8 mouse cellular contexts compared by ENCODE assay signal in genomic region chr17:56005415-56006061, GRCm38 (mm10). TPM values are rescaled to one million over a fixed set of nuclear protein-coding genes. Genes with fewer than 3 reads are reported as not detected.
DNase-seq lines count a peak whose midpoint lies in the region; ATAC-seq and TF ChIP-seq lines count a peak whose summit lies in the region.

Gene Stap2 (minus strand): TSS chr17:56005584.
Gene Mpnd (plus strand): TSS chr17:56005711.

- H3K4me1 ChIP-seq in hindbrain, embryonic 10.5 days (replicated peaks) = peaks cover 33% of the 10 kb centered on the region
- peaks cover 22% of the 10 kb centered on the region for H3K4me1 ChIP-seq in limb, embryonic 15.5 days
- peaks cover 4% of the 10 kb centered on the region; the same call in 1 of the 2 replicates for H3K4me1 ChIP-seq in stomach, postnatal 0 days (replicated peaks; ENCODE audit: control insufficient read depth, insufficient read depth)

- peak within 1 kb of the TSS; percentile 18; the same call in 1 of the 2 replicates for H3K4me3 ChIP-seq in hindbrain, embryonic 10.5 days
- H3K4me3 ChIP-seq in limb, embryonic 15.5 days = peak within 1 kb of the TSS; percentile 29
- H3K4me3 ChIP-seq in stomach, postnatal 0 days (ENCODE audit: low read depth, low read length) = peak within 1 kb of the TSS; percentile 26

- H3K4me2 ChIP-seq in limb, embryonic 15.5 days = peak within 1 kb of the TSS; percentile 32
- H3K4me2 ChIP-seq in stomach, postnatal 0 days (replicated peaks; ENCODE audit: low read depth) = peak within 1 kb of the TSS; percentile 51

- WGBS in hindbrain, embryonic 10.5 days = 52% methylated on average over 13 of the region's 13 CpGs
- WGBS in limb, embryonic 15.5 days = 30% methylated on average over 9 of the region's 13 CpGs
- 25% methylated on average over 13 of the region's 13 CpGs for WGBS in stomach, postnatal 0 days

- H3K36me3 ChIP-seq in hindbrain, embryonic 10.5 days = 0 out of 2 replicates have a peak, but pooled peaks cover 3% of the 10 kb centered on the region
- H3K36me3 ChIP-seq in limb, embryonic 15.5 days = no peaks in the 10 kb centered on the region
- H3K36me3 ChIP-seq in stomach, postnatal 0 days (ENCODE audit: control insufficient read depth, insufficient read depth, low read length) = no peaks in the 10 kb centered on the region

- H3K27ac ChIP-seq in hindbrain, embryonic 10.5 days = no peak within 1 kb of the TSS
- no peak within 1 kb of the TSS for H3K27ac ChIP-seq in limb, embryonic 15.5 days
- peak within 1 kb of the TSS; percentile 53; the same call in 1 of the 2 replicates for H3K27ac ChIP-seq in stomach, postnatal 0 days (replicated peaks)

- peaks cover 32% of the 10 kb centered on the region for H3K27me3 ChIP-seq in hindbrain, embryonic 10.5 days (ENCODE audit: insufficient read depth, poor library complexity, severe bottlenecking)
- H3K27me3 ChIP-seq in limb, embryonic 15.5 days = peaks cover 3% of the 10 kb centered on the region
- 0 out of 2 replicates have a peak, but pooled peaks cover 2% of the 10 kb centered on the region for H3K27me3 ChIP-seq in stomach, postnatal 0 days (ENCODE audit: control insufficient read depth, insufficient read depth, low read length)

- no peaks in the 10 kb centered on the region for H3K9me3 ChIP-seq in hindbrain, embryonic 10.5 days
- H3K9me3 ChIP-seq in limb, embryonic 15.5 days = no peaks in the 10 kb centered on the region
- H3K9me3 ChIP-seq in stomach, postnatal 0 days (ENCODE audit: control insufficient read depth, low read length) = no peaks in the 10 kb centered on the region

- no peak for TF ChIP-seq CTCF in stomach, postnatal 0 days (IDR thresholded peaks at IDR 0.05; ENCODE audit: low read depth)

- no peak for TF ChIP-seq EP300 in stomach, postnatal 0 days (optimal IDR thresholded peaks at IDR 0.05)

- peak; percentile 40 to 68 for DNase-seq in adrenal gland, adult (ENCODE audit: inconsistent age in 2 of 2, low spot score in 1 of 2)
- DNase-seq in adrenal gland, postnatal 4 days (ENCODE audit: low spot score in 2 of 2) = no peak
- DNase-seq in 3T3-L1 (ENCODE audit: low read depth, low spot score) = peak; percentile 83
- DNase-seq in cerebellum, postnatal 36 days = peak; percentile 56 to 65
- DNase-seq in hindbrain, embryonic 10.5 days (ENCODE audit: low spot score) = no peak
- peak; percentile 72 for DNase-seq in stomach, postnatal 0 days (ENCODE audit: low spot score)
- no peak for DNase-seq in layer of hippocampus, postnatal 36 days

- H3K9ac ChIP-seq in limb, embryonic 15.5 days = no peak within 1 kb of the TSS
- peak within 1 kb of the TSS; percentile 58 for H3K9ac ChIP-seq in stomach, postnatal 0 days (ENCODE audit: low read length)

- ATAC-seq in limb, embryonic 15.5 days (ENCODE audit: insufficient number of reproducible peaks, low FRiP score, low TSS enrichment, low read depth) = no peak
- no peak; the same call in 1 of the 2 replicates for ATAC-seq in stomach, postnatal 0 days (ENCODE audit: low FRiP score, low TSS enrichment)

RNA-seq across cellular contexts. Expression of gene Stap2, which starts in this region (rescaled TPM):
- total RNA-seq in adrenal gland, postnatal 4 days (2021) = 1 to 10 TPM; 9.3 to 9.4 TPM
- 6.0 and 8.3 TPM in 2 replicates for polyA plus RNA-seq in hindbrain, embryonic 10.5 days (2016; fragmentation: Nextera tagmentation; extraction: Ambion mirVana)
- polyA plus RNA-seq in limb, embryonic 15.5 days (2015; fragmentation: Nextera tagmentation; extraction: Ambion mirVana) = 26.0 and 28.2 TPM in 2 replicates
- polyA plus RNA-seq in stomach, postnatal 0 days (2015; fragmentation: Nextera tagmentation; extraction: Ambion mirVana) = 44.2 and 50.6 TPM in 2 replicates
- total RNA-seq in layer of hippocampus, postnatal 36 days (2021) = 1 to 10 TPM; 2.1 TPM

RNA-seq across cellular contexts. Expression of gene Mpnd, which starts in this region (rescaled TPM):
- total RNA-seq in adrenal gland, postnatal 4 days (2021) = 10 to 100 TPM; 91.6 to 91.9 TPM
- polyA plus RNA-seq in hindbrain, embryonic 10.5 days (2016; fragmentation: Nextera tagmentation; extraction: Ambion mirVana) = 131 and 177 TPM in 2 replicates
- 71.2 and 82.9 TPM in 2 replicates for polyA plus RNA-seq in limb, embryonic 15.5 days (2015; fragmentation: Nextera tagmentation; extraction: Ambion mirVana)
- 28.9 and 34.9 TPM in 2 replicates for polyA plus RNA-seq in stomach, postnatal 0 days (2015; fragmentation: Nextera tagmentation; extraction: Ambion mirVana)
- total RNA-seq in layer of hippocampus, postnatal 36 days (2021) = 100 to 1,000 TPM in 1 of 2 experiments, 10 to 100 TPM in 1; 95.5 to 102 TPM

Comparison
In these comparisons a context has a peak if more than half of its experiments do, and no peak if none do; other contexts are left out.
1. DNase-seq: peak in adrenal gland, adult (2 of 2), 3T3-L1 (single experiment), cerebellum, postnatal 36 days (2 of 2) and stomach, postnatal 0 days (single experiment); none in adrenal gland, postnatal 4 days (0 of 2), hindbrain, embryonic 10.5 days (single experiment) and layer of hippocampus, postnatal 36 days (0 of 2).
2. Peak in every context shown above with its lines, with median percentiles within 50 percentile points of each other: H3K4me3 ChIP-seq.